Mouse (Mus musculus) T-helper 17 cell (primary cell): ENCODE results near the gene Haus5.

Source experiments
- in situ Hi-C, 2 experiments: fragments of 300-600 bp; cut with MboI, MseI; formaldehyde crosslinking; loops; 1 replicate in 1 of 2; 2 replicates in 1 of 2; pipeline ENCODE4 v1.15.1; 2025; ENCODE audit warnings: high pct_unique_total_duplicates in 2 of 2

Gene Haus5

DNA sequence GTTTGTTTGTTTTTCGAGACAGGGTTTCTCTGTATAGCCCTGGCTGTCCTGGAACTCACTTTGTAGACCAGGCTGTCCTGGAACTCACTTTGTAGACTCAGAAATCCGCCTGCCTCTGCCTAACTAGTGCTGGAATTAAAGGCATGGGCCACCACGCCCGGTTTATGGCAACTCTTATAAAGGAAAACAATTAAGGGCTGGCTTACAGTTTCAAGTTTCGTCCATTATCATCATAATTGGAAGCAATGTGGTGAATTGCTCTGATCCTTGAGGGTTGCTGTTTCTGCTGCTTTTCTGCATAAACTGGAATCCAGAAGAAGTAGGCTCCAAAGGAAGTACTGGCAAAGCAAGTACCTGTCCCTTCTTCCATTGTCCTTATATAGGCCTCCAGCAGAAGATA lies 38.1 kb downstream of the Haus5 start:
- in situ Hi-C loops = no loop called here

DNA sequence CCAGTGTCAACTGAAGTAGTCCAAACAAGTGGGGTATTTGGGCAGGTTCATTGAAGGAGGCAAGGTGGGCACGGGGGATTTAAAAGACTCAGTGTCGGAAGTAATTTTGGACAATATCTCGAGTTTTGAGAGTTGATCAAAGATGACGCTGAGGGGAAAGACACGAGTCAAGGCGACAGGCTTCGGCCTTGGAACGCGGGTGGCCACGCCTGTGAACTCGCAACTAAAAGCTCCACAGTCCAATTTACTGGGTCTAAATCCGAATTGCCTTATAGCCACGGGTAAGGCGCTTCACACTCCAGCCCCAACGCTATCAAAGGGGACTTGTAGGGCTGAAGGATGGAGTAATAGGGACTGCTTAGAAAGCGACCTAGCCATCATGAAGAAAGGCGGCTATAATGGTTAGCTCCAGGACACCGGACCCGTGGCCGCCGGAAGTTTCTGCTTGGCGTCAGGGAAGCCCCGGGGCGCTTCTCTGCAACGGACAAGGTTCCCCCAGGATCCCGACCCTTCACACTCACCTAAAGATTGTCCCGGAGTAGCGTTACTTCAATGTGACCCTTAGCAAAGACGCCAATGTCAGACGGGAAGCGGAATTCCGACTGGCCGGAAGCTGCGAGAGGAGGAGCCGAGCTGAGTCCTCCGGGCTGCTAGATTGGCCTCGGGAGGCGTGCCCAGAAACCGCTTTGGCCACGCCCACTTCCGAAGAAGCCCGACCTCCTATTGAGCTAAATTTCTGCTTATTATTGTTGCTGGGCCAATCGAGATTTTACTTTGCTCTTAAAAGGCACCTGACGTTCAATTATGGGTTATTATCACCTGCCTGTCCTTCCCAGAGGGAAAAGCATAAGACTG lies 39.0 kb downstream of the Haus5 start, which contains the start of gene Cox6b1:
Gene Cox6b1, minus strand, starts transcription at position 622 of the 855 bp plus-strand sequence.
- in situ Hi-C loops = no loop called here

DNA sequence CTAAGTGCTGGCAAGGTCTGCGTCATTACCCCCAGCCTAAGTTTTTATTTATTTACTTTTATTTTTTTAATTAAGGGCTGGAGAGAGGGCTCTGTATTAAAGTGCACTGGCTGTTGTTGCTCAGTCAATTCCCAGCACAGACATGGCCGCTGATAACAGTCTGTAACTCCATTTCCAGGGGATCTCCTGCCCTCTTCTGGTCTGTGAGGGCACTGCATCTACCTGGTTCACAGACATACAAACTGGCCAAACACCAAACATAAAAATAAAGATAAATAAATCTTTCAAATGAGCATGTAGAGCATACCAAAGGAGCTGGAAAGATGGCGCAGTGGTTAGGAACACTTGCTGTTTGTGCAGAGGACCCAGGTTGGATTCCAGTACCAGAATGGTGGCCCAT lies 45.6 kb downstream of the Haus5 start:
- in situ Hi-C loops = loop anchor here (5.0 kb wide), 2 partner anchors 47 to 122 kb away; no protein-coding TSS in a partner anchor

DNA sequence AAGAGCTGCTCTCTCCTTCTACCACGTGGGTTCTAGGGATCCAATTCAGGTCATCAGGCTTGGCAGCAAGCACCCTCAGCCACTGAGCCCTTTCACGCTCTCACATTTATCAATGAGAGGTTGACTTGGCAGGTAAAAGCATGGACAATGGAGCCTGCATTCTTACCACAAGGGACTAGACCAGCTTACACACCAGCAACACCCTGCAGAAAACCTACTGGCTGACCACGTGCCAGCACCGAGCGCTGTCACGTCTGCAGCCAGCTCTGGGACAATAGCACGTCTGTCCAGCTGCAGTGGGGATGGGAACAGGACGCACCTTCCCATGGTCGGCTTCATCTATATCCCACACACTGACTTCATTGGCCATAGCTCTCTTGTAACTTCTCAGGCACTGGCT lies 46.1 kb downstream of the Haus5 start:
- in situ Hi-C loops = loop anchor here (5.0 kb wide), 2 partner anchors 46 to 121 kb away; no protein-coding TSS in a partner anchor

DNA sequence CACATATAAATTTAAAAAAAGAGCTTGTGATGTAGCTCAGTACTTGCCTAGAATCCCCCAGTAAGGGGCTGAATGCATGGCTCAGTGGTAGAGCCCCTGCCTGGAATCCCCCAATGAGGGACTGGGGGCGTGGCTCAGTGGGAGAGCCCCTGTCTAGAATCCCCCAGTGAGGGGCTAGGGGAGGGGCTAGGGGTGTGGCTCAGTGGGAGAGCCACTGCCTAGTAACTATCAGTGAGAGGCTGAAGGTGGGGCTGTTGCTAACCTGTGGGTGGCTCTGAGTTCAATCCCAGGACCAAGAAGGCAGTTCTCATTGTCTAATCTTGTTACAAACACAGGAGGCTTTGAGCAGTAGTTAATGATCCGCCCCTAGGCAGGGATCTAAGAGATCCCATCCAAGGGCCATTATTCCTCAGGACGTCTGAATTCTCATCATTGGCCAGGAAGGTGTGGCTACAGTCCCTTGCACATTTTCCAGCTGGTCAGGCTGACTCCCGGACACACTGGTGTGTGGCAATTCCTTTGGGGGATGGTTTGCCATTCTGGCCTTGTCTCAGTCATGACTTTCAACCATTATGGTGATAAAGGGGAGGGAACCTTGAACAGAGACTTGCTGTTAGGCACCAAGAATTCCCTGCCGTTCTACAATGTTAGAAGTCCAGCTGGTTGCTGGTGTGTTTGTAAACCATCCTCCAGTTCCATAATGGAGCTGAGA lies 49.6 kb downstream of the Haus5 start:
- in situ Hi-C loops = loop anchor here (5.0 kb wide), 2 partner anchors 43 to 118 kb away; no protein-coding TSS in a partner anchor

DNA sequence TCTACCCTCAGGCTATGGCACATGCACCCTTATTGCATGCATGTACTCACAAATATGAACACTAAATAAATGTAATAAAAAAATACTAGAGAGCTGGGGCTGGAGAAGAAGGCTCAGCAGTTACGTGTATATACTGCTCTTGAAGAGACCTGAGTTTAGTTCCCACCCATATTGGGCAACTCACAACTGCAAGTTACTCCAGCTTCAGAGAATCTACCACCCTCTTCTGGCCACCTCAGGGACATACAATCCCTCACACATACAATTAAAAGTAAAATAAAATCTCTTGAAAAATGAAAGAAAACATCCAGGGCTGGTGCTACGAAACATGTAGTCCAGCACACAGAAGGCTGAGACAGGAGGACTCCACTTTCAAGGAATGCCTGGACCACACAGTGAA lies 50.3 kb downstream of the Haus5 start:
- in situ Hi-C loops = no loop called here

DNA sequence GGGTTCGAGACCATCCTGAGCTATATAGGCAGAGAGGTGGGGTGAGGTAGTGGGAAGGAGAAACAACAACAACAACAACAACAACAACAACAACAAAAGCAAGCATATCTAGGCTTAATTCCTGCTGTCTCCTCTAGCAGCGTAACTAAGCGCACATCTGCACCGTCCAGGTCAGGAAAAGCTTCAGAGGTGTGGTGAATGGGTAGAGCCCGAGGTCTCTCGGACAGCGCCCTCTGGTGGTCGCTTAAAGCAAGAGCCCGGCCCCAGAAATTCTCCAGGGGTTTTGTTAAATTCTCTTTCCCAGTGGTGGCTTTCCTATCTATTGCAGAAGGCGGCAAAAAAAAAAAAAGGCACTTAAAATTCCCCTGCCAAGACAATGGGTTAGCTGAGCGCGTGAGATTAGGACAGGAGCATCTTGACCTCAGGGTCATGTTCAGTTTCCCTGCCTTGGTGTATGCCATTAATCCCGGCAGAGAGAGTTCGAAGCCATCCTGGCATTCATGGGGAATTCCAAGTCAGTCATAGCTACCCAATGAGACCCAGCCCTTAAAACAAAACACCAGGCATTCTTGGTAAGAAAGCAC lies 51.2 kb downstream of the Haus5 start:
- in situ Hi-C loops = no loop called here

DNA sequence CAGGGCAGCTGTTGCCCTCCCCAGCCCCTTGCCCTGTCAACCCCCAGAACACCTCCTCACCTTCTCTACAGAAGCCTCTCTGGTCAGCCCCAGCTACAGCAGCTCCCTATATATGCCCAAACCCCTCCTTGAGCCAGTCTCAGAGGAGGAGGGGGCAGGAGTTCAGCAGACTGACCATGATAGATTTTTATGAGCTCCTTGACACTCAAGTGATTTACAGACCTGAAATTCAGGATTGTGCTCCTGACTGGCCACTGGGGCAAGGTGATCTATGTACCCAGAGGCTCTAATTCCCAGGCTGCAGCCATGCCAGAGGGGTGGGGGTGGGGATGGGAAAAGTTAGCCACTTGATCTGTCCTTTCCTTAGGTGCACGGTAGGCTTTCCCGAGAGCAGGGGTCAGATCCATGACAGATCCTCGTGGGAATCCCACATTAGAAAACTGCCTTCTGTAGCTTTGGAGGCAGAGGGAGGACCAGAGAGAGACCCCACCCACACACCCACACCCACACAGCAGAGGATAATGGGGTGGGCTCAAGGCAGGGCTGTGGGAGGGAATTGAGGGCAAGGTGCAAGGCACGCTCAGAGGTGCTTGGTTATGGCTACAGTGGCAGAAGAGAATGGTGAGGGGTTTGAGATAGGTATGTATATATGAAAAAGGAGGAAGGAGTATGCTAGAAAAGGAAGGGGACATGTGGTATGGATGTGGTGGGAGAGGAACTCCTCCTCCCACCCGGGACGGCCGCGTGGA lies 52.0 kb downstream of the Haus5 start, which contains the start of gene Upk1a:
Gene Upk1a, minus strand, starts transcription at position 194 of the 749 bp plus-strand sequence.
- in situ Hi-C loops = no loop called here

DNA sequence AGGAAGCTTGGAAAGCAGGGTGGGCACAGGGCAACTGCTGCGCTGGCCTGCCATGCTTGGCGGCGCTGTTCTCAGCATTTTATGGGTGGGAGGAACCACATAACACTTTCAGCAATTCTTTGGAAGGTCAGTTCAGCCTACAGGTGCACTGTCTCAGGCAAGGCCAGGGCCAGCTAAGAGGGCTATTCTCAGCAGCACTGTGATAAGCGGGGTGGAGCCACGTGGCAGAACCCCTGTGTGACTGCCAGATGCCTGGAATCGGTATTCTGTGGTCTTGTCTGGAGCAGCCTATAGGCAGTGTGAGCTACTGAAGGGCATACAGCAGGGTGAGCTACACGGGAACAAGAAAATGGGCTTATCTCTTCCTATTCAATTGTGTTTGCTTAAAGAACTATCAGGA lies 54.8 kb downstream of the Haus5 start:
- in situ Hi-C loops = no loop called here

DNA sequence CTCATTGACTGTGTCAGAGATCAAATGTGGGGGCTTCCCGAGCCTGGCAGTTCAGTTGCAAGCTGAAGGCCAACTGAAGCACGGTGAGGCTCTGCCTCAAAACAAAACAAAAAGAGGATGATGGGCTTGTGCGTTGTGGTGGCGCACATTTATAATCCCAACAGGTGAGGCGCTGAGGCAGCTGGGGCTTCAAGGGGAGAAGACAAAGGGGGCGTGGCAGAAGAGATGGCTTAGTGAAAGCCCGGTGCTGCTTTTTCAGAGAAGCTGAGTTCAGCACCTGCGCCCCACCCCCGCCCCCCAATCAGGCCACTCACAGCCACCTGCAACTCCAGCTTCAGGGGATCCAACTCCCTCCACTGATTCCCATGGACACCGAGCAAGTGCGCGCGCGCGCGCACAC lies 56.3 kb downstream of the Haus5 start:
- in situ Hi-C loops = no loop called here

DNA sequence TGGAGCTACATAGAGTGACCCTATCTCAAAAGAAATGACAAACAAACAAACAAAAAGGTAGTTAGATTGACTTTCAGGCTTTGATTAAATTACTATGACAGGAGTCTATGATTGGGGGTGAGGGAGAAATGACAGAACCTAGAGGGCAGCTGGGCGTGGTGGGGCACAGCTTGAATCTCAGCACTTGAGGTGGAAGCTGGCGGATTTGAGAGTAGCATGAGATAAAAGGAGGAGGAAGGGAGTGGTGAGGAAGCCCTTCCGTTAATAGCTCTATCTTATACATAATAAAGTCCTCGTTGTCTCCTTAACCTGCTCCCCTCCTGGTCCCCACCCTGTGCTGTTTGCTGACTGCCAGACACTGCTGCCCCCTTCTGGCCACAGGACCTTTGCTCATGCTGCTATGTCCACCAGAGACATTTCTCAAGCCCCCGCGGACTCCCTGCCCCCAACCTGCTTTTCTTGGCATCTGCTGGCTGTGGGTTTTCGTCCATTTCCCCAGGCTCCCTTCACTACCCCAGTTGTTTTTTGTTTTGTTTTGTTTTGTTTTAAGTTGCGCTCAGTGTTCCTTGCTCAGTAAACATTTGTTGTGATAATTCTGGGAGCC lies 57.0 kb downstream of the Haus5 start:
- in situ Hi-C loops = no loop called here

DNA sequence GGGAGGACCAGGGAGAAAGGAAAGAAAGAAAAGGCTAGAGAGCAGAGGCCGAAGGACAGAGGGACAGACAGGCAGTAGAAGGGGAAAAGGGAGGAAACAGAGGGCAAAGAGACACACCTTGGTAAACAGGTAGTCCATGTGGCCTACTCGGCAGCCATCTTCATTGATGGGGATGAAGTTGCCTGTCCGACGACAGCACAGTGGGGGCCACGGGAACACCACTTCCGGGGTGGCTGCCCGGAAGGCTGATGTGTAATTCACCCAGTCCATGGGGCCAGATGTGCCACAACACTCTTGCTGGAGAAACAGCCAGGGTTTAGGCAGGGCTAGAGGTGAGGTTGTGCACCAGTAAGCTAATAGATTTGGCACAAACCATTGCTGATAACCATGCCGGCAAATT lies 59.9 kb downstream of the Haus5 start:
- in situ Hi-C loops = no loop called here

DNA sequence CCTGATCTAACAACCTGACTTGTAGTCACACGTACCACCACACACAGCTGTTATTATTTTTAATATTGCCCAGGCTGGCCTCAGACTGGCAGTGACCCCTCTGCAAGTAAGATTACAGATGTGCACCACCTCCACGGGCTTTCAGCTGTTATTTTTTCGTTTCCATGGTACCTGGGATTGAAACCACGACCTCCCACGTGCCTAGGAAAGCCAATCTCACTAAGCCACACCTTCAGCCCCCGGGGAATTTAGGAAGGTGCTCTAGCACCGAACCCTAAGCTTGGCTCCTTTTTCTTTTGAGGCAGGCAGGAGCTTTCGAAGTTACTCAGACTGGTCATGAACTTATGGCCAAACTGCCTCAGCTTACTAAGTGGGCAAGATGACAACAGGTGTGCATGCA lies 60.4 kb downstream of the Haus5 start:
- in situ Hi-C loops = no loop called here
